Mouse (Mus musculus): ENCODE results near the gene Tmem221.

- TF ChIP-seq GATA1 (IDR thresholded peaks at IDR 0.05; ENCODE audit: borderline replicate concordance, low read length) (no peak), FLI1 (IDR thresholded peaks at IDR 0.05; ENCODE audit: low read length) (no peak)
Measured at GRCm38 (mm10) chr8:71535663-71536062, 23.0 kb downstream of the Tmem221 start.
